Mouse (Mus musculus) intestine, embryonic 15.5 days (tissue): ENCODE measurements around the gene Strn4. TPM values are rescaled to one million over a fixed set of nuclear protein-coding genes. Genes with fewer than 3 reads are reported as not detected.

ENCODE experiments used
- ATAC-seq: fragments of 200-750 bp; cut with Nextera tagmentation; 2 replicates; pipeline ENCODE4 v1.8.0; 2017; ENCODE audit warnings: moderate TSS enrichment, moderate library complexity
- H3K27ac ChIP-seq: fragments of 300-500 bp; sonication (generic); 2 replicates; pipeline ENCODE4 v1.5.1; 2015; ENCODE audit warnings: mild to moderate bottlenecking, inconsistent platforms
- H3K27me3 ChIP-seq: fragments of 300-500 bp; sonication (generic); replicated peaks from 2 replicates; pipeline ENCODE4 v1.6.1; 2015; ENCODE audit warnings: inconsistent platforms
- H3K36me3 ChIP-seq: fragments of 300-500 bp; sonication (generic); 2 replicates; pipeline ENCODE4 v1.6.1; 2015; ENCODE audit warnings: inconsistent platforms
- H3K4me1 ChIP-seq: fragments of 300-500 bp; sonication (generic); replicated peaks from 2 replicates; pipeline ENCODE4 v1.6.1; 2015; ENCODE audit warnings: inconsistent platforms
- H3K4me2 ChIP-seq: fragments of 300-500 bp; sonication (generic); replicated peaks from 2 replicates; pipeline ENCODE4 v1.6.1; 2015; ENCODE audit warnings: mild to moderate bottlenecking, inconsistent platforms
- H3K4me3 ChIP-seq: fragments of 300-500 bp; sonication (generic); replicated peaks from 2 replicates; pipeline ENCODE4 v1.5.1; 2015; ENCODE audit warnings: inconsistent platforms
- H3K9ac ChIP-seq: fragments of 300-500 bp; sonication (generic); 2 replicates; pipeline ENCODE4 v1.6.1; 2015; ENCODE audit warnings: inconsistent platforms
- H3K9me3 ChIP-seq: fragments of 300-500 bp; sonication (generic); 2 replicates; pipeline ENCODE4 v1.6.1; 2016; ENCODE audit warnings: inconsistent platforms
- WGBS: fragments of 180-500 bp; shearing (Covaris S2); methylation state at CpG from one replicate; pipeline ENCODE4 v1.1.7; 2015; 5-methylcytosine and 5-hydroxymethylcytosine counted together
- polyA plus RNA-seq: library from polyadenylated mRNA; unstranded; fragments of >200 nt; fragmentation: Nextera tagmentation; extraction: Ambion mirVana; gene quantifications from 2 replicates; pipeline ENCODE4 v1.2.1, GENCODE M21; 2015

Strn4 gene
- polyA plus RNA-seq, 1 experiment from 2014 or later, result 77.3 TPM

DNA sequence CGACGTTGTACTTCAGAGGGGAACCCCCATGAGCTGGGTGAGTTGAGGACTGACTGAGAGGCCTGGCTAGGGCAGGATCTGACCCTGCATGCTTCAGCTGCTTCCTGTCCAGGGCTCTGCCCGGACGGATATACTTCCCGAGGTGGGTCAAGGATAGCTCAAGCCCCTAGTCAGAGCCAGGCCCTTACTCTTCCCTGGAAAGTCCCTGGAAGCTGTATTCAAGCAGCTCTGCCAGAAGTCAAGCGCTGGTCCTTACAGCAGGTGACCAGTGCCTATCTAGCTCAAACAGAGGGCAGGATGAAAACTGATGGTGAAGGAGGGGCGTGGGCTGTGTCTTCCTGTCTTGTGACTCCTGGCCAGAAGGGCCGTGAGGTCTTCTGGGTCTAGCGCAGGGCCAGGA lies 14.8 kb downstream of the Strn4 start:
- H3K27me3 ChIP-seq, result no peaks in the 10 kb centered on the region
- 80% methylated on average over 9 of the region's 9 CpGs for WGBS

DNA sequence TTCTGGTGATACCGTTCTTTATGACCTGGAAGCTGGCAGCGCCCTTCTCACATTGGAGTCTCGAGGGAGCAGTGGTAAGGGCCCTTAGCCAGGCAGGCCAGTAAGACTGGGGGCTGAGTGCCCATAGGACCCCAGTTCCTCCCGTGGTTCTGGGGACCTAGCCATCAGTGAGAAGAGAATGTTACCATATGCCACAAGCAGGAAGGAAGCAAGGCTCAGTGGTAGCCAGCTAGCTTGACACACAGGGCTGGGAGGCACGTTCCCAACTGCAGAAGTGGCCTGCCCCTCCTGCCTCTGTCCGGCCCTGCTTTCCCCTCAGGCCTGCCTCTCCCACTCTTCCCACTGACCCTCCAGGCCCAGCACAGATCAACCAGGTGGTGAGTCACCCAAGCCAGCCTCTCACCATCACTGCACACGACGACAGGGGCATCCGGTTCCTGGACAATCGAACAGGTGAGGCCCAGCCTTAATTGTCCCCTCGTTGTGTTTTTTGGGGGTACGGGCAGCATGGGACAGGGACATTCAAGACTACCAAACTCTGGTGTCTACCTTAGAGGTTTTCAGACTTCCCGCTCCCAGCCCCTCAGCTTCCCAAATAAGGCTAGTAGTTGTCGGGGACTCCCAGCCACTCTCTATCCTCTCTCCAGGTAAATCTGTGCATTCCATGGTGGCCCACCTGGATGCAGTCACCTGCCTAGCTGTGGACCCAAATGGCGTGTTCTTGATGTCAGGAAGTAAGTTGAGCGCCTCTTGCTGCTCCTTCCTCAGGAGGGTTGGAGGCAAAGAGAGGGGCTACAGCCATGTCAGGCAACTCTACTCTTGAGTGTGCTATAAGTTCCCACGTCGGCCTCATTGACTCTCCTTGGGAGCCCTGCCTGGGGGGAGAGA lies 22.5 kb downstream of the Strn4 start:
- Histone ChIP-seq H3K4me3 (no peak overlapping the region), H3K27ac (no peak overlapping the region), H3K9me3 (no peaks in the 10 kb centered on the region), H3K4me1 (peaks cover 10% of the 10 kb centered on the region; the same call in 1 of the 2 replicates), H3K9ac (no peak overlapping the region), H3K4me2 (no peak overlapping the region), H3K27me3 (no peaks in the 10 kb centered on the region), H3K36me3 (peaks cover 51% of the 10 kb centered on the region)
- 92% methylated on average over 18 of the region's 18 CpGs for WGBS
- ATAC-seq, result no peak

More for the DNA sequence above, 14.8 kb downstream of the Strn4 start:
- Histone ChIP-seq H3K36me3 (peaks cover 75% of the 10 kb centered on the region), H3K4me1 (no peaks in the 10 kb centered on the region), H3K4me3 (no peak overlapping the region), H3K9ac (no peak overlapping the region), H3K9me3 (no peaks in the 10 kb centered on the region), H3K4me2 (no peak overlapping the region), H3K27ac (no peak overlapping the region)
- no peak for ATAC-seq

GRCm38 (mm10) chr7:16838804-16839426 lies 23.2 kb downstream of the Strn4 start:
- Histone ChIP-seq H3K4me3 (no peak overlapping the region), H3K27ac (no peak overlapping the region), H3K36me3 (peaks cover 46% of the 10 kb centered on the region), H3K9ac (no peak overlapping the region), H3K27me3 (no peaks in the 10 kb centered on the region), H3K4me2 (no peak overlapping the region), H3K9me3 (no peaks in the 10 kb centered on the region), H3K4me1 (peaks cover 15% of the 10 kb centered on the region)
- WGBS, result 79% methylated on average over 6 of the region's 6 CpGs
- no peak for ATAC-seq

GRCm38 (mm10) chr7:16839427-16840108 lies 23.9 kb downstream of the Strn4 start:
- ATAC-seq, result no peak
- Histone ChIP-seq H3K27ac (no peak overlapping the region), H3K4me2 (no peak overlapping the region), H3K36me3 (peaks cover 41% of the 10 kb centered on the region), H3K4me3 (no peak overlapping the region), H3K27me3 (no peaks in the 10 kb centered on the region), H3K4me1 (peaks cover 21% of the 10 kb centered on the region), H3K9me3 (no peaks in the 10 kb centered on the region), H3K9ac (no peak overlapping the region)
- WGBS, result 92% methylated on average over 12 of the region's 12 CpGs

DNA sequence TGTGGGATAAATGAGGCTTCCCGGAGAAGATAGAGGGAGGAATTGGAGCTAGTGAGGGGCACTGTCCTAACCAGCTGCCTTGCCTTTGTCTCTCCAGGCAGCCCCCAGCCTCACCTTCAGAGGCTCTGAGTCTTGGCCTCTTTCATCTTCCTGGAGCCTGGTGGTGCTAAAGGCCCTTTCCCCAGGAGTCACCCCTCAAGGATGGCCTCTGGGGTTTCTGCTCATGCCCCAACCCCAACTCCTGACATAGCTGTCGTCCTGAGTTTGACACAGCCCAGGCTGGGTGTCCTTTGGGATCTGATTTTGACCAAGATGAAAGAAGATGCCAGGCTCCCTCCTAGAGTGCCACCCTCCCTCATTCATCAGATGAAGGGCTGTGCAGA lies 24.4 kb downstream of the Strn4 start:
- Histone ChIP-seq H3K27ac (no peak overlapping the region), H3K9ac (no peak overlapping the region), H3K27me3 (no peaks in the 10 kb centered on the region), H3K4me1 (peaks cover 24% of the 10 kb centered on the region), H3K4me3 (no peak overlapping the region), H3K36me3 (peaks cover 35% of the 10 kb centered on the region), H3K4me2 (no peak overlapping the region), H3K9me3 (no peaks in the 10 kb centered on the region)
- ATAC-seq, result no peak
- WGBS, result 89% methylated on average over 2 of the region's 2 CpGs

DNA sequence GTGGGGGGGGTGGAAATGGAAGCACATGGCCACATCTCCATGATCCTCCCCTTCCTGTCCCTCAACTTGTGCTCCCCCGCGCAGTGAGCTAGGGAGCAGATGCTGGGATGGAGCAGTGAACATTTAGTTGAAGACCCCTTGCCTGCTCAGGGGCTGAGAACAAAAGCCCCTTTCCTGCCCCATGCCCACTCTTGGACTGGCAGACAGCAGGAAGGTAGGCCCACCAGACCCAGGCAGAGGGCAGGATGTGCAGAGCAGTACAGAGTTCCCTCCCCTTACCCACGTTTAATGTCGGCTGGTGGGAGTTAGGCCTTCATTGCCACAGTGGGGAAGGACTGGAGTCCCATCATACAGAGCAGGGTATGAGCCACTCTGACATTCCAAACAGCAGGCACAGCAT lies 25.4 kb downstream of the Strn4 start:
- Histone ChIP-seq H3K27ac (peak overlapping the region; percentile 73), H3K9ac (no peak overlapping the region), H3K36me3 (peaks cover 35% of the 10 kb centered on the region), H3K4me2 (0 out of 2 replicates have a peak overlapping the region, but pooled peaks have one; percentile 11), H3K9me3 (no peaks in the 10 kb centered on the region), H3K4me3 (no peak overlapping the region), H3K27me3 (no peaks in the 10 kb centered on the region), H3K4me1 (peaks cover 29% of the 10 kb centered on the region)
- ATAC-seq, result no peak
- whole genome bisulfite sequencing, result 82% methylated on average over 4 of the region's 4 CpGs

GRCm38 (mm10) chr7:16841561-16842560 lies 26.2 kb downstream of the Strn4 start:
- Histone ChIP-seq H3K9me3 (no peaks in the 10 kb centered on the region), H3K4me3 (peak overlapping the region; percentile 55), H3K27me3 (no peaks in the 10 kb centered on the region), H3K4me1 (peaks cover 29% of the 10 kb centered on the region), H3K4me2 (peak overlapping the region; percentile 99), H3K27ac (peak overlapping the region; percentile 73), H3K9ac (no peak overlapping the region), H3K36me3 (peaks cover 35% of the 10 kb centered on the region)
- 41% methylated on average over 11 of the region's 11 CpGs for WGBS
- ATAC-seq, result peak; percentile 7

DNA sequence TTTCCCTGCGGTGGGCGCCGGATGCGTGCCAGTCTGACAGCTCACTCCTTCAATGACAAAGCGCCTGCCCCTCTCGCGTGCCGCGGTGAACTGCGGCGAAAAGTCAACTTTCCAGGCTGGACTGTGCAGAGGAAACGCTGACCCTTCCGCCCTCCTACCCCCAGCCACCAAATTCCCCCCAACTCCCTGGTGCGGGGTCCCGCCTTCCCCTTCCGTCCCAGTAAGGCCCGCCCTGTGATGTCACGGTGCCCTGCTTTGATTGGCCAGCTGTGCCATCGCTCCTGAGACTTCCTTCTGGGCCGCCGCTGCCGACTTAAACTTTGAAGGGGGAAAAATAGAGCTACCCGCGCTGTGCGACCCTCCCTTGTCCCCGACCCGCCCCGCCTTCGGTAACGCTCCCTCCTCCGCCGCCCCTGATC lies 27.0 kb downstream of the Strn4 start, which contains the start of gene Prkd2:
Gene Prkd2, plus strand, starts transcription at position 258 of the 419 bp plus-strand sequence.
- Histone ChIP-seq H3K27ac (peak within 1 kb of the TSS; percentile 78), H3K36me3 (peaks cover 28% of the 10 kb centered on the region), H3K4me3 (peak within 1 kb of the TSS; percentile 55), H3K9me3 (no peaks in the 10 kb centered on the region), H3K27me3 (no peaks in the 10 kb centered on the region), H3K9ac (peak within 1 kb of the TSS; percentile 71), H3K4me1 (peaks cover 29% of the 10 kb centered on the region), H3K4me2 (peak within 1 kb of the TSS; percentile 99)
- ATAC-seq, result peak; percentile 89
- under 1% methylated on average over 29 of the region's 32 CpGs for WGBS

- H3K27ac ChIP-seq, result peak overlapping the region; percentile 78
- peaks cover 19% of the 10 kb centered on the region for H3K36me3 ChIP-seq
- 3% methylated on average over 33 of the region's 33 CpGs for WGBS
These were observed 27.9 kb downstream of the Strn4 start for GRCm38 (mm10) chr7:16843441-16844171.

DNA sequence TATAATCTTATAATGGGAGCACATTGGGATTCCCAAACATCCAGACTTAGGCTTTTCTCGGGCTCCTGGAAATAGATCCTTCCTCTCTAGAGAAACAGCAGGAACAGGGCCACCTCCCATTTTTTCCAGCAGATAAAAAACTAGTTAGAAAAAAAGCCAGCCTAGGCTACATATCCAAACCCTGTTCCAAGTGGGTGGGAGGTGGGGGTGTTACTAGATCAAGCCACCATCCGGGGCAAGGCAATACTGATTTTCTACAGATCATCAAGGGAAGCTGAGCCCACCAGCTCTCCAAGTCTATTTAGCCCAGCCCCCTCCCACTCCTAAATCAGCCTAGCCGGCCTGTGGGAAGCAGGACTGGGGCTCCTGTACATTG lies 29.0 kb downstream of the Strn4 start:
- Histone ChIP-seq H3K4me1 (peaks cover 29% of the 10 kb centered on the region), H3K9ac (peak overlapping the region; percentile 49)
- 52% methylated on average over 3 of the region's 3 CpGs for WGBS

More at GRCm38 (mm10) chr7:16843441-16844171, 27.9 kb downstream of the Strn4 start:
- ATAC-seq, result 0 out of 2 replicates have a peak, but pooled peaks have one; percentile 8
- Histone ChIP-seq H3K9ac (peak overlapping the region; percentile 71), H3K27me3 (no peaks in the 10 kb centered on the region), H3K9me3 (no peaks in the 10 kb centered on the region), H3K4me1 (peaks cover 29% of the 10 kb centered on the region), H3K4me3 (peak overlapping the region; percentile 55), H3K4me2 (peak overlapping the region; percentile 99)

More for the DNA sequence above, 29.0 kb downstream of the Strn4 start:
- Histone ChIP-seq H3K27me3 (no peaks in the 10 kb centered on the region), H3K27ac (peak overlapping the region; percentile 66), H3K36me3 (peaks cover 15% of the 10 kb centered on the region), H3K9me3 (no peaks in the 10 kb centered on the region), H3K4me3 (peak overlapping the region; percentile 55), H3K4me2 (peak overlapping the region; percentile 99)
- ATAC-seq, result no peak
